Mouse (Mus musculus) embryonic facial prominence, embryonic 12.5 days (tissue): ENCODE results near the gene 1600002K03Rik. TPM values are rescaled to one million over a fixed set of nuclear protein-coding genes. Genes with fewer than 3 reads are reported as not detected.
"Not testable (repeated sequence)": the region's sequence is repeated elsewhere in the genome, so short reads cannot be mapped to it uniquely, and the experiment has no call there.

Experiments
- ATAC-seq: fragments of 200-750 bp; cut with Nextera tagmentation; 2 replicates; pipeline ENCODE4 v1.8.0; 2017; ENCODE audit not compliant: insufficient number of reproducible peaks, insufficient read depth, low FRiP score, low TSS enrichment
- H3K27ac ChIP-seq: fragments of 300-500 bp; sonication (generic); 2 replicates; pipeline ENCODE4 v1.5.1; 2016; ENCODE audit warnings: mild to moderate bottlenecking
- H3K27me3 ChIP-seq: fragments of 300-500 bp; sonication (generic); 2 replicates; pipeline ENCODE4 v1.6.1; 2016; ENCODE audit warnings: mild to moderate bottlenecking, moderate library complexity
- H3K36me3 ChIP-seq: fragments of 300-500 bp; sonication (generic); 2 replicates; pipeline ENCODE4 v1.6.1; 2016; ENCODE audit warnings: mild to moderate bottlenecking
- H3K4me1 ChIP-seq: fragments of 300-500 bp; sonication (generic); 2 replicates; pipeline ENCODE4 v1.6.1; 2016
- H3K4me2 ChIP-seq: fragments of 300-500 bp; sonication (generic); replicated peaks from 2 replicates; pipeline ENCODE4 v1.6.1; 2016; ENCODE audit warnings: mild to moderate bottlenecking, moderate library complexity
- H3K4me3 ChIP-seq: fragments of 300-500 bp; sonication (generic); 2 replicates; pipeline ENCODE4 v1.5.1; 2016; ENCODE audit warnings: mild to moderate bottlenecking
- H3K9ac ChIP-seq: fragments of 300-500 bp; sonication (generic); 2 replicates; pipeline ENCODE4 v1.6.1; 2016; ENCODE audit warnings: mild to moderate bottlenecking, moderate library complexity
- H3K9me3 ChIP-seq: fragments of 300-500 bp; sonication (generic); 2 replicates; pipeline ENCODE4 v1.6.1; 2016; ENCODE audit warnings: mild to moderate bottlenecking, moderate library complexity
- WGBS: fragments of 180-500 bp; shearing (Covaris S2); methylation state at CpG from one replicate; pipeline ENCODE4 v1.1.7; 2016; 5-methylcytosine and 5-hydroxymethylcytosine counted together
- polyA plus RNA-seq: library from polyadenylated mRNA; unstranded; fragments of >200 nt; fragmentation: Nextera tagmentation; extraction: Ambion mirVana; gene quantifications from 2 replicates; pipeline ENCODE4 v1.2.1, GENCODE M21; 2016

1600002K03Rik gene
- polyA plus RNA-seq, 1 experiment from 2014 or later, result 11.6 TPM

DNA sequence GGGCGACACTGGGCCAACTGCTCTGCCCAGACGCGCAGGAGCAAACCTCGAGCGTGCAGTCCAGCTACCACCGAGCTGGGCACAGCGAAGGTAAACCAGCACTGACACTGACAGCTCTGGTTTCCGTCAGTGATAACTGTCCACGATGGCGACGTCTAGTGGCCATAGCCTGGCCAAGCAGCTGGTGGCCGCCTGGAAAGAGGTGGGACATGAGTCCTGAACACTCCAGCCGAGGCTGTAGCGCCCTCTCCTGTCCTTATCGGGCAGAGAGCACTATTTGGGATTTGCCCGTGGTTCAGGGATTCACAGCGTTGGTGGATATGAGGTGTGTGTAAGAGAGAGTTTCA, 7.8 kb upstream of the 1600002K03Rik start:
- WGBS, result under 1% methylated on average over 17 of the region's 17 CpGs
- Histone ChIP-seq H3K27ac (peak overlapping the region; percentile 61; the same call in 1 of the 2 replicates), H3K4me3 (peak overlapping the region; percentile 33), H3K9ac (peak overlapping the region; percentile 42; the same call in 1 of the 2 replicates), H3K4me2 (peak overlapping the region; percentile 81), H3K27me3 (no peaks in the 10 kb centered on the region), H3K36me3 (peaks cover 3% of the 10 kb centered on the region), H3K4me1 (peaks cover 59% of the 10 kb centered on the region), H3K9me3 (no peaks in the 10 kb centered on the region)
- peak; percentile 31; the same call in 1 of the 2 replicates for ATAC-seq

GRCm38 (mm10) chr10:80165392-80166128, 7.2 kb upstream of the 1600002K03Rik start, which contains the start of gene Cirbp:
Cirbp (plus strand) TSS chr10:80165985.
- Histone ChIP-seq H3K9ac (peak within 1 kb of the TSS; percentile 42), H3K4me3 (peak within 1 kb of the TSS; percentile 64), H3K9me3 (no peaks in the 10 kb centered on the region), H3K36me3 (peaks cover 9% of the 10 kb centered on the region), H3K27ac (peak within 1 kb of the TSS; percentile 75), H3K27me3 (no peaks in the 10 kb centered on the region), H3K4me2 (peak within 1 kb of the TSS; percentile 81), H3K4me1 (peaks cover 58% of the 10 kb centered on the region)
- no peak for ATAC-seq
- WGBS, result 16% methylated on average over 20 of the region's 20 CpGs

DNA sequence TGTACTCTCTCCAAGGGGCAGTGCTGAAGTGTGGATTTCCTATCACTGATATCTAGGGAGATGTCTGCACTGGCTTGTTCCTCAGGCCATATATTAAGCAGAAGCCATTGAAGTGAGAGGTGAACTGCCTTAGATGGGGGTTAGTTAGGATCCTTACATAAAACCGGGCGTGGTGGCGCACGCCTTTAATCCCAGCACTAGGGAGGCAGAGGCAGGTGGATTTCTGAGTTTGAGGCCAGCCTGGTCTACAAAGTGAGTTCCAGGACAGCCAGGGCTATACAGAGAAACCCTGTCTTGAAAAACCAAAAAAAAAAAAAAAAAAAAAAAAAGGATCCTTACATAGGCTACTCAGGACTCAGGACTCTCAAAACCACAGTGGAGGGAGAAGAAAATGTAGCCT, 6.6 kb upstream of the 1600002K03Rik start:
- H3K4me2 ChIP-seq, result peak overlapping the region; percentile 81; the same call in 1 of the 2 replicates
- H3K27me3 ChIP-seq, ATAC-seq, H3K9me3 ChIP-seq: not testable (repeated sequence)
- peak overlapping the region; percentile 12 for H3K4me3 ChIP-seq
- 90% methylated on average over 4 of the region's 4 CpGs for WGBS
- H3K4me1 ChIP-seq, result peaks cover 52% of the 10 kb centered on the region
- peak overlapping the region; percentile 31 for H3K9ac ChIP-seq
- H3K36me3 ChIP-seq, result peaks cover 14% of the 10 kb centered on the region
- peak overlapping the region; percentile 61 for H3K27ac ChIP-seq

DNA sequence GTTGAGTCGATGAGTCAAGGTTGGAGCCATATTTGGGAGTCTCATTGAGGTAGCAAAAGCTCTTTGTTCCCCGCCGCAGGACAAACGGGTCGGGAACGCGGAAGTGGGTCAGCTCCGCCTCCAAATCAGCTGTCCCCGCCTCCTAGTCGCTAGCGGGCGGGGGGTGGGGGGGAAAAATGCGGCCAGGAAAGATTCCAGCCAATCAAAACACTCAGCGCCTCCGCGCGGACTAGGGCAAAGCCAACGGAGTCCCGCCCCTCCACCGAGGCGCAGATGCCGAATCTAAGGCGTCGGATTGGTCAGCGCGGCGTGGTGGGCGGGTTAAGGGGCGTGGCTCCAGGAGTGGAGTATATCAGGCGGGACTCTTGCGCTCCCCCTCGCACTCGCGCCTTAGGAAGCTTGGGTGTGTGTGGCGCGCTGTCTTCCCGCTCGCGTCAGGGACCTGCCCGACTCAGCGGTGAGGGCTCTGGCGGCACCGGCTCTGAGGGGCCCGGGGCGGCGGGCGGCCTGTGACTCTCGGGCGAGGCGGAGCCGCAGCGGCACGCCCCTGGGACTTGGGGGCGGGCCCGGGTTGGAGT, 5.2 kb upstream of the 1600002K03Rik start:
- ATAC-seq, result peak; percentile 78
- Histone ChIP-seq H3K27ac (peak overlapping the region; percentile 98), H3K9me3 (no peaks in the 10 kb centered on the region), H3K4me3 (peak overlapping the region; percentile 64), H3K27me3 (no peaks in the 10 kb centered on the region), H3K4me1 (peaks cover 47% of the 10 kb centered on the region), H3K9ac (peak overlapping the region; percentile 94), H3K36me3 (peaks cover 27% of the 10 kb centered on the region), H3K4me2 (peak overlapping the region; percentile 67)
- whole genome bisulfite sequencing, result under 1% methylated on average over 55 of the region's 55 CpGs

- Histone ChIP-seq H3K4me1 (peaks cover 46% of the 10 kb centered on the region), H3K27me3 (no peaks in the 10 kb centered on the region), H3K36me3 (peaks cover 27% of the 10 kb centered on the region), H3K27ac (peak overlapping the region; percentile 98), H3K9ac (peak overlapping the region; percentile 94), H3K4me3 (peak overlapping the region; percentile 64), H3K9me3 (no peaks in the 10 kb centered on the region), H3K4me2 (peak overlapping the region; percentile 67)
- under 1% methylated on average over 48 of the region's 48 CpGs for WGBS
- ATAC-seq, result no peak; the same call in 1 of the 2 replicates
Observed at GRCm38 (mm10) chr10:80168038-80168661, 4.6 kb upstream of the 1600002K03Rik start.

GRCm38 (mm10) chr10:80169070-80169469, 3.7 kb upstream of the 1600002K03Rik start:
- Histone ChIP-seq H3K4me2 (peak overlapping the region; percentile 67), H3K36me3 (peaks cover 27% of the 10 kb centered on the region), H3K27ac (peak overlapping the region; percentile 98; the same call in 1 of the 2 replicates), H3K4me1 (peaks cover 46% of the 10 kb centered on the region), H3K27me3 (no peaks in the 10 kb centered on the region), H3K9ac (peak overlapping the region; percentile 94), H3K4me3 (peak overlapping the region; percentile 64), H3K9me3 (no peaks in the 10 kb centered on the region)
- WGBS, result 80% methylated on average over 1 of the region's 1 CpGs
- no peak for ATAC-seq

GRCm38 (mm10) chr10:80169651-80170050, 3.1 kb upstream of the 1600002K03Rik start:
- H3K4me1 ChIP-seq, result peaks cover 42% of the 10 kb centered on the region
- no peak overlapping the region for H3K9ac ChIP-seq
- H3K36me3 ChIP-seq, result peaks cover 27% of the 10 kb centered on the region
- no peak overlapping the region for H3K4me3 ChIP-seq
- 92% methylated on average over 7 of the region's 7 CpGs for WGBS
- ATAC-seq, result no peak
- no peak overlapping the region for H3K27ac ChIP-seq
- no peak overlapping the region for H3K4me2 ChIP-seq
- H3K9me3 ChIP-seq, result no peaks in the 10 kb centered on the region
- no peaks in the 10 kb centered on the region for H3K27me3 ChIP-seq

GRCm38 (mm10) chr10:80170052-80170451, 2.7 kb upstream of the 1600002K03Rik start:
- H3K27ac ChIP-seq, result no peak overlapping the region
- no peak overlapping the region for H3K4me2 ChIP-seq

DNA sequence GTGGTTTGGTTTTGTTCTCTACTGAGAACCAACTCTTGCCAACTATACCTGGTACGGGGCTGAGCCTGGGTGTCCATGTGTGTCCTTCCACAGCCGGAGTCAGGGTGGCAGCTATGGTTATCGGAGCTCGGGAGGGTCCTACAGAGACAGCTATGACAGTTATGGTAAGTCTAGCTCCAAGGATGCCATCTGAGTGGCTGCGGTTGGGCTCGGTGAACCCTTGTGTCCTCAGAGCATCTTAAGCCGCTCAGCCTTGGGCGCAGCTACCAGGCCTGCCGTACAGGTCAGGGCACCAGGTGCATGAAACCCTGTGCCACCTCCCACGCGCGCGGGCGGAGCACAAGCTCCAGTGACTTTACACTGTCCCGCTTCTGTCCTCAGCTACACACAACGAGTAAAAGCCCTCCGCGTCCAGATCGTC, 2.1 kb upstream of the 1600002K03Rik start:
- WGBS, result 96% methylated on average over 19 of the region's 19 CpGs
- ATAC-seq, result no peak
- Histone ChIP-seq H3K4me1 (peaks cover 41% of the 10 kb centered on the region), H3K36me3 (peaks cover 27% of the 10 kb centered on the region), H3K9ac (0 out of 2 replicates have a peak overlapping the region, but pooled peaks have one; percentile 10), H3K4me2 (no peak overlapping the region), H3K4me3 (0 out of 2 replicates have a peak overlapping the region, but pooled peaks have one; percentile 2), H3K9me3 (no peaks in the 10 kb centered on the region), H3K27me3 (no peaks in the 10 kb centered on the region), H3K27ac (no peak overlapping the region)

More at GRCm38 (mm10) chr10:80170052-80170451, 2.7 kb upstream of the 1600002K03Rik start:
- Histone ChIP-seq H3K36me3 (peaks cover 27% of the 10 kb centered on the region), H3K9me3 (no peaks in the 10 kb centered on the region), H3K9ac (peak overlapping the region; percentile 10; the same call in 1 of the 2 replicates), H3K4me3 (0 out of 2 replicates have a peak overlapping the region, but pooled peaks have one; percentile 2), H3K27me3 (no peaks in the 10 kb centered on the region), H3K4me1 (peaks cover 46% of the 10 kb centered on the region)
- WGBS, result 97% methylated on average over 16 of the region's 16 CpGs
- ATAC-seq, result no peak

- 0 out of 2 replicates have a peak overlapping the region, but pooled peaks have one; percentile 3 for H3K9ac ChIP-seq
- H3K4me3 ChIP-seq, result no peak overlapping the region
- no peak overlapping the region for H3K4me2 ChIP-seq
- 87% methylated on average over 15 of the region's 15 CpGs for WGBS
- no peak for ATAC-seq
- H3K9me3 ChIP-seq, result no peaks in the 10 kb centered on the region
- H3K36me3 ChIP-seq, result peaks cover 27% of the 10 kb centered on the region
- H3K4me1 ChIP-seq, result peaks cover 37% of the 10 kb centered on the region
- no peaks in the 10 kb centered on the region for H3K27me3 ChIP-seq
- peak overlapping the region; percentile 76; the same call in 1 of the 2 replicates for H3K27ac ChIP-seq
Observed at GRCm38 (mm10) chr10:80171252-80171651, 1.5 kb upstream of the 1600002K03Rik start.

DNA sequence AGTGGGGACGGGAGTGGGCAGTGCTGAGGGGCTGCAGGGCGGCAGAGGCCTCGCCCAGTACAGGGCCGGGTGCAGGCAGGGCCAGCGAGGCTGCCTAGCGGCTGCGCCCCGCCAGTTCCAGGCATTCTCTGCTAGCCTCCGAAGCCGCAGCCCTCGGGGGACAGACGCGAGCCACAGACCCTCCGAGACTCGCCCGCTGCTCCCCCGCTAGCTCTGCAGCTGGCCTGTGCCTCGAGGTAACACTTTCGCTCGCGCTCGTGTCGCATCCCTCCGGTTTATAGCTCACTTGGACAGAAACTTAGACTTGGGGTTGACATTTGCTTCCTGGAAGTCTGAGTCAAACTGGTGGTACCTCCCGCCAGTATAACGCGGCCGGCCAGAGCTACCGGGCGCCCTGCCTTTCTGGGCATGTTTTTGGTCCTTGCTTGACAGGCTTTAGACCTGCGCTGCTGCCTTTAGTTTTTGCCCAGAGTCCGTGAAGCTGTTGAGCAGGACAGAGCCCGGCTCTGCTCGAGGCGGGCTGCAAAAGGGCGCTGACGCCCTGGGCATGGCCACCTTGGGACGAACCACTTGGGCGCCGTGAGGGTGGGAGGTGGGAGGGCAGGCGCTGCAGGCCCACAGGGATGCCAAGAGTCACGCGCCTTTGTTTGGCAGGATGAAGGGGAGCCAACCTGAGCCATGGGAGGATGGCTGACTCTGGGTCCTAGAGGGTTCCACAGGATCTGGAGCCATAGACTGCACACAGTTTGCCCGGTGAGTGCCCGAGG, 801 bp upstream of the 1600002K03Rik start:
- peak overlapping the region; percentile 58; the same call in 1 of the 2 replicates for H3K4me2 ChIP-seq
- no peaks in the 10 kb centered on the region for H3K27me3 ChIP-seq
- peak overlapping the region; percentile 48; the same call in 1 of the 2 replicates for H3K4me3 ChIP-seq
- H3K36me3 ChIP-seq, result peaks cover 27% of the 10 kb centered on the region
- peak overlapping the region; percentile 76 for H3K27ac ChIP-seq
- H3K4me1 ChIP-seq, result peaks cover 33% of the 10 kb centered on the region
- no peak for ATAC-seq
- 85% methylated on average over 45 of the region's 45 CpGs for WGBS
- H3K9me3 ChIP-seq, result no peaks in the 10 kb centered on the region
- peak overlapping the region; percentile 34; the same call in 1 of the 2 replicates for H3K9ac ChIP-seq
